Mouse (Mus musculus) adrenal gland, postnatal 36 days (tissue): ENCODE measurements around the gene Olfr338. TPM values are rescaled to one million over a fixed set of nuclear protein-coding genes. Genes with fewer than 3 reads are reported as not detected.
"Not testable (repeated sequence)": the region's sequence is repeated elsewhere in the genome, so short reads cannot be mapped to it uniquely, and the experiment has no call there.

Experiments
- DNase-seq, 2 experiments: peaks; one replicate each; pipeline ENCODE4 v3.0.0; 2021; ENCODE audit warnings: mixed read lengths in 1 of 2
- long read RNA-seq, 2 experiments: library from polyadenylated mRNA; stranded (forward); transcript quantifications; one replicate each; pipeline ENCODE4 v2.0.0; 2021; ENCODE audit warnings: borderline sequencing depth in 2 of 2
- total RNA-seq, 2 experiments: library from RNA; stranded (reverse); gene quantifications; 2 replicates each; pipeline ENCODE4 v1.2.3; 2021

Olfr338 gene
- not detected for total RNA-seq
- long read RNA-seq, experiment 1 = 0 reads
- long read RNA-seq, experiment 2 = 0 reads

- no peak for DNase-seq
Measured at GRCm38 (mm10) chr2:36373219-36373618, at the start of gene Olfr338. Olfr338 (plus strand) TSS chr2:36373519.

GRCm38 (mm10) chr2:36415174-36415573 is 41.9 kb downstream of the Olfr338 start:
- DNase-seq = not testable (repeated sequence)

- not testable (repeated sequence) for DNase-seq
Measured at GRCm38 (mm10) chr2:36415591-36415990, 42.3 kb downstream of the Olfr338 start.

- no peak for DNase-seq
Measured at GRCm38 (mm10) chr2:36418647-36419046, 45.3 kb downstream of the Olfr338 start, which contains the start of gene Olfr339. Olfr339 (plus strand) TSS chr2:36418947.

Other genes with a start within 250 kb of the Olfr338 start
- gene Mrrf, start 237.1 kb upstream of the Olfr338 start, total RNA-seq = 10 to 100 TPM; 24.3 to 28.4 TPM
- gene Rbm18, start 236.7 kb upstream of the Olfr338 start, total RNA-seq = 10 to 100 TPM; 28.9 to 30.8 TPM
- 10 to 100 TPM; 11.7 to 14.4 TPM for gene Ptgs1, start 143.1 kb upstream of the Olfr338 start, total RNA-seq
- not detected for gene Olfr339, start 45.4 kb downstream of the Olfr338 start, total RNA-seq
- gene Olfr340, start 79.1 kb downstream of the Olfr338 start, total RNA-seq = not detected
- not detected for gene Olfr341, start 108.9 kb downstream of the Olfr338 start, total RNA-seq
- gene Olfr342, start 151.5 kb downstream of the Olfr338 start, total RNA-seq = not detected
- gene Olfr344, start 193.1 kb downstream of the Olfr338 start, total RNA-seq = not detected